Mouse (Mus musculus) kidney, embryonic 16.5 days (tissue): ENCODE results near the gene Xrra1. TPM values are rescaled to one million over a fixed set of nuclear protein-coding genes. Genes with fewer than 3 reads are reported as not detected.
"Not testable (repeated sequence)": the region's sequence is repeated elsewhere in the genome, so short reads cannot be mapped to it uniquely, and the experiment has no call there.

ENCODE experiments used
- ATAC-seq: fragments of 200-750 bp; cut with Nextera tagmentation; 2 replicates; pipeline ENCODE4 v1.8.0; 2017; ENCODE audit warnings: moderate TSS enrichment; ENCODE audit not compliant: low FRiP score, low TSS enrichment
- H3K27ac ChIP-seq: fragments of 300-500 bp; sonication (generic); 2 replicates; pipeline ENCODE4 v1.5.1; 2014; ENCODE audit warnings: low read length
- H3K27me3 ChIP-seq: fragments of 300-500 bp; sonication (generic); 2 replicates; pipeline ENCODE4 v1.6.1; 2014; ENCODE audit warnings: low read length, control low read depth, mixed read lengths; ENCODE audit not compliant: insufficient read depth
- H3K36me3 ChIP-seq: fragments of 300-500 bp; sonication (generic); 2 replicates; pipeline ENCODE4 v1.6.1; 2014; ENCODE audit warnings: low read length, control low read depth, mixed read lengths; ENCODE audit not compliant: insufficient read depth
- H3K4me1 ChIP-seq: fragments of 300-500 bp; sonication (generic); 2 replicates; pipeline ENCODE4 v1.6.1; 2014; ENCODE audit warnings: low read length, control low read depth, mixed read lengths; ENCODE audit not compliant: insufficient read depth
- H3K4me2 ChIP-seq: fragments of 300-500 bp; sonication (generic); replicated peaks from 2 replicates; pipeline ENCODE4 v1.6.1; 2014; ENCODE audit warnings: low read depth, low read length
- H3K4me3 ChIP-seq: fragments of 300-500 bp; sonication (generic); 2 replicates; pipeline ENCODE4 v1.5.1; 2014; ENCODE audit warnings: mild to moderate bottlenecking, low read length
- H3K9ac ChIP-seq: fragments of 300-500 bp; sonication (generic); replicated peaks from 2 replicates; pipeline ENCODE4 v1.6.1; 2014; ENCODE audit warnings: low read length
- H3K9me3 ChIP-seq: fragments of 300-500 bp; sonication (generic); 2 replicates; pipeline ENCODE4 v1.6.1; 2016; ENCODE audit warnings: low read length, control low read depth
- WGBS: fragments of 180-500 bp; shearing (Covaris S2); extraction: QIAGEN DNeasy Blood & Tissue Kit; methylation state at CpG from one replicate; pipeline ENCODE4 v1.1.7; 2014; 5-methylcytosine and 5-hydroxymethylcytosine counted together
- polyA plus RNA-seq: library from polyadenylated mRNA; unstranded; fragments of >200 nt; fragmentation: Nextera tagmentation; extraction: Ambion mirVana; gene quantifications from 2 replicates; pipeline ENCODE4 v1.2.1, GENCODE M21; 2015

Gene Xrra1
- polyA plus RNA-seq, result 0.26 TPM in 2 replicates

DNA sequence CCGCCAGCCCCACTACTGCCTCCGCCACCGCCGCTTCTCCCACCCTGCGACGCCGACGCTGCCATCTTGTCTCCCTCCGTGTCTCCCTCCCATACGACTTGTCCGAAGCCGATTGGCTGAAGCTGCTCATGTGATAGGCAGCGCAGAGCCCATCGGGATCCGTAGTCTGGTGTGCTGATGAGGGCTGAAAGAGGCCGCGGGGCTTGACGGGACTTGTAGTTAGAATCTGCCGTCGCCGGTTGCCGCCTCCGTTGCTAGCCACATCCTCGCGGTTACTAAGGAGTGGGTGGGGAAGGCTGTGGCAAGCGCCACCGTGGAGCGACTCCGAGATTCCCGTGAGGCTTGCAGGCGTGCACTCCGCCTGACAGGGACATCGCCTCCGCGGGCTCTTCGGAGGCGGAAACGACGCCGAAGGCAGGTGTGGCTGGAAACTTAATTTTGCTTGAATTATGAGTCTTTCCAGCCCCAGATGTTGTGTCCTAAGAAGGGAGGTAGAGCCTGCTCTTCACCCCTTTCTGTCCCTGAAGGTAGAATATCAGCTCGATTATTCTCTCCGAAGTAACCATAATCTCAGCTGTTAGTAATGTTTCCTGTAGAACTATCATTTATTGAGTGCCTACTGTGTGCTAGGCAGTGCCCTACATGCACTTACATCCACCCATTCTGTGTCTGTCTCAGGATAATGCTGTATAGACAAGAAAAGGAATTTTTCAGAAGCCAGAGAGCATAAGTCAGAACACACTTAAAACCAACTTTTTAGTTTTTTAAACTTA, at the start of gene Xrra1:
Xrra1 (plus strand) TSS at position 304 of the 773 bp plus-strand sequence.
- Histone ChIP-seq H3K4me1 (peaks cover 17% of the 10 kb centered on the region), H3K4me2 (peak within 1 kb of the TSS; percentile 95)
- WGBS, result under 1% methylated on average over 42 of the region's 42 CpGs

DNA sequence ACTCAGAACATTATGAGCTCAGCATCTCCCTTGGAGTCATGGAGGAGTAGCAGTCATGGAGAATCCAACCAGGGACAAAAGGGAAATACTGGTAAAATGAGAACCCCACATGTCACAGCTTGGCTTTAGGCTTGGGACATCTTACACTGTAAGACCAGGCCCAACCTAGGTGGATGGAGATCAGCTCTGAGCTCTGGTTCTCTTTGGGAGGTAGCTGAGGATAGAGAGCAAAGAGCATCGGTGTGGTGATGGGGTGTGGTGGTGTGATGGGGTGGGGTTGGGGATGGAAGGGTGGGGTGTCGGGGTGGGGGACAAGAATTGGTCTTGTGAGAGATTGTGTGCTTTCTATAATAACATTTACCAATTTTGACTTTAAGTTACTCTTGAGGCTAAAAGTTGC, 48.1 kb upstream of the Xrra1 start:
- Histone ChIP-seq H3K9ac (no peak overlapping the region), H3K36me3 (no peaks in the 10 kb centered on the region), H3K27me3 (no peaks in the 10 kb centered on the region), H3K9me3 (no peaks in the 10 kb centered on the region), H3K4me2 (no peak overlapping the region), H3K4me1 (no peaks in the 10 kb centered on the region), H3K4me3 (no peak overlapping the region), H3K27ac (no peak overlapping the region)
- WGBS, result 88% methylated on average over 2 of the region's 2 CpGs
- no peak for ATAC-seq

More for the DNA sequence above, at the start of gene Xrra1:
- peak within 1 kb of the TSS; percentile 88 for H3K4me3 ChIP-seq
- no peaks in the 10 kb centered on the region for H3K27me3 ChIP-seq
- H3K36me3 ChIP-seq, result peaks cover 10% of the 10 kb centered on the region; the same call in 1 of the 2 replicates
- 0 out of 2 replicates have a peak within 1 kb of the TSS, but pooled peaks have one; percentile 52 for H3K27ac ChIP-seq
- peak; percentile 98 for ATAC-seq
- H3K9me3 ChIP-seq, result no peaks in the 10 kb centered on the region
- peak within 1 kb of the TSS; percentile 91 for H3K9ac ChIP-seq

DNA sequence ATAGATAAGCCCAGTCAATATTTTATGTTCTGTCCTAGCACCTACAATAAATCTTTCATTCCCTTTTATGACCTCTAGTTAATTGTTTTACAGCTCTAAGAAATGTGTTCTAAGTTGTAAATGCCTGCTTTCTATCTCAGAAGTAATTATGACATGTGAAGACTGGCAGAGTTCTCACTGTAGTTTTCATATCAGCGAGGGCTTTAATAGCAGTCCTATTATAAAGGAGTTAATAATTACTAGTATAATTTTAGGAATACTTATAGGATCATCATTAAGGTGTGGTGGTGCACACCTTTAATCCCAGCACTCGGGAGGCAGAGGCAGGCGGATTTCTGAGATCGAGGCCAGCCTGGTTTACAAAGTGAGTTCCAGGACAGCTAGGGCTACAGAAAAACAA, 47.3 kb upstream of the Xrra1 start:
- no peaks in the 10 kb centered on the region for H3K27me3 ChIP-seq
- no peak overlapping the region for H3K27ac ChIP-seq
- no peak overlapping the region for H3K4me3 ChIP-seq
- 80% methylated on average over 4 of the region's 4 CpGs for WGBS
- no peak overlapping the region for H3K4me2 ChIP-seq
- no peak for ATAC-seq
- no peaks in the 10 kb centered on the region for H3K9me3 ChIP-seq
- H3K9ac ChIP-seq, result no peak overlapping the region
- H3K4me1 ChIP-seq, result no peaks in the 10 kb centered on the region
- no peaks in the 10 kb centered on the region for H3K36me3 ChIP-seq

DNA sequence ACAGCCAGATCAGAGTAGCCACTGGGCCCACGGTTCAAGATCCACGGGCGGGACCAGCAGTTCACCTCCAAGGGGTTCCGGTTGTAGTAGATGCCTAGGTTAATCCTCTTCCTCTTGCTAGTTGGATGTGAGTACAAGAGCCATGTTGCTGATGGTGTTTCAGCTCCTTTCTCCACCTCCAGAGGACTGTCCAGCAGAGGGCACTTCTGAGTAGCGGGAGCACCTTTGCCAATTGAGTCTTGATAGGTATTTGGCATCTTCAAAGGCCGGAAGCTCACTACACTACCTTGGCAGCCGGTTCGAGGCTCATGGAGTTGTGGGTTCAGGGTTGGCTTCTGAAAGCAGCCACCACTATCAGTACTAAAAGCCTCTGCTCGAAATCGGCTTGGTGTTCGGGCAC, 45.5 kb upstream of the Xrra1 start:
- no peak overlapping the region for H3K27ac ChIP-seq
- 95% methylated on average over 11 of the region's 11 CpGs for WGBS
- ATAC-seq, result no peak

DNA sequence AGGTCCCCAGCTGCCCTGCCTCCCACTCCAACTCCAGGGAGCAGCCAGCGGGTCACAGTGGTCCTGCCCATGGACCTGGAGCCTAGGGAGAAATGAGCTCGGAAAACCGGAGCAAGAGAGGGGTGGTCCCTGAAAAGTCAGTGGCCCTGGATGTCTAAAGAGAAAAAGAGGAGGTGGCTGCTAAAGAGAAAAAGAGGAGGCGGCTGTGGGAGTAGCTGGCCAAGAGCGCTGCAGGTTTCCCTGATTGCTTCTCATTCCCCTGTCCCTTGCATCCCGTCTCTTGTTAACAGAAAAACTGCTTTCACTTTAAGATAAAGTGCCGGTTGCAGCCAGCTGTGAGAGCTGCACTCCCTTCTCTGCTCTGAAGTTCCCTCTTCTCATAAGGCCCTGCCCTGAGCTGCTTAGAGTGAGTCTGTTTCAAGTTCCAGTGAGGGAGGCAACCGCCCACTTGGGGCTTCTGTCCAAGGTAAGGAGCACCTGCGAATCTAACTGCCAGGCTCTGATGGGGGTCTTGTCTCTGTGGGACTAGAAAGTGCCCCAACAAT, 40.7 kb upstream of the Xrra1 start:
- not testable (repeated sequence) for H3K9ac ChIP-seq, H3K27me3 ChIP-seq, H3K4me1 ChIP-seq, ATAC-seq, H3K9me3 ChIP-seq, H3K36me3 ChIP-seq, H3K4me3 ChIP-seq
- Histone ChIP-seq H3K4me2 (peak overlapping the region; percentile 33; the same call in 1 of the 2 replicates), H3K27ac (0 out of 2 replicates have a peak overlapping the region, but pooled peaks have one; percentile 50)
- WGBS, result 12% methylated on average over 9 of the region's 9 CpGs

More for the DNA sequence above, 45.5 kb upstream of the Xrra1 start:
- Histone ChIP-seq H3K4me3 (no peak overlapping the region), H3K9ac (no peak overlapping the region), H3K36me3 (no peaks in the 10 kb centered on the region), H3K27me3 (no peaks in the 10 kb centered on the region), H3K4me1 (no peaks in the 10 kb centered on the region), H3K4me2 (no peak overlapping the region), H3K9me3 (no peaks in the 10 kb centered on the region)

DNA sequence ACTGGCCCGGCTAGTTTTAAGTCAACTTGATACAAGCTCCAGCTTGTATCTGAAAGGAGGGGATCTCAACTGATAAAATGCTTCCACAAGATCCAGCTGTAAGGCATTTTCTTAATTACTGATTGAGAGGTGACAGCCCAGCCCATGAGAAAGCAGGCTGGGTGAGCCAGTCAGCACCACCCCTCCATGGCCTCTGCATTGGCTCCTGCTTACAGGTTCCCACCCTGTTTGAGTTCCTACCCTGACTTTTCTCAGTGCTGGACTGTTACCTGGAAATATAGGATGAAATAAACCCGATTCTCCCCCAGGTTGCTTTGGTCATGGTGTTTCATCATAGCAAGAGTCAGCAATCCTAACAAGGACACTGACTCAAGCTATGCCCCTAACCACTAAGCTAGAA, 37.0 kb upstream of the Xrra1 start:
- ATAC-seq, result no peak
- 83% methylated on average over 2 of the region's 2 CpGs for WGBS

DNA sequence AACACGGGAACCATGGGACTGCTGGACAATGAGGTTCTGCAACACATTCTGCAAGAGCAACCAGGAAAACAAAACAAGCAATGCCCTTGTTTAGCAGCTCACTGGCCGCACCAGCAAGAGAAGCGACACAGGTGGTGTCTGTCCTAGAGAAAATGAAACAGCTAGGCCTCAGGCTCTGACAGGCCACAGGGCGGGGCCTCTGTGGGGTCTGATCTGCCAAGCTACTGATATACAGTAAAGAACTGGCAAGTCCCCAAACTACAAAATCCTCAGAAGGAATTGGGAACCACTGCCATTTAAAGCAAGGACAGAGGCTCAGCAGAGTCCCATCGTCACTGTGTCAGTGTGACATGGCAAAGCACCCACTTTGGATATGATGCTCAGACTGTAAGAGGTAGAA, 36.5 kb upstream of the Xrra1 start:
- Histone ChIP-seq H3K9me3 (no peaks in the 10 kb centered on the region), H3K9ac (no peak overlapping the region), H3K4me2 (no peak overlapping the region), H3K36me3 (no peaks in the 10 kb centered on the region), H3K4me1 (peaks cover 2% of the 10 kb centered on the region; the same call in 1 of the 2 replicates), H3K27me3 (no peaks in the 10 kb centered on the region), H3K4me3 (no peak overlapping the region), H3K27ac (no peak overlapping the region)
- 62% methylated on average over 5 of the region's 5 CpGs for WGBS
- no peak for ATAC-seq

More for the DNA sequence above, 37.0 kb upstream of the Xrra1 start:
- no peak overlapping the region for H3K4me3 ChIP-seq
- no peak overlapping the region for H3K27ac ChIP-seq
- no peaks in the 10 kb centered on the region for H3K9me3 ChIP-seq
- H3K4me2 ChIP-seq, result no peak overlapping the region
- H3K36me3 ChIP-seq, result no peaks in the 10 kb centered on the region
- H3K27me3 ChIP-seq, result no peaks in the 10 kb centered on the region
- H3K4me1 ChIP-seq, result peaks cover 2% of the 10 kb centered on the region; the same call in 1 of the 2 replicates
- H3K9ac ChIP-seq, result no peak overlapping the region

DNA sequence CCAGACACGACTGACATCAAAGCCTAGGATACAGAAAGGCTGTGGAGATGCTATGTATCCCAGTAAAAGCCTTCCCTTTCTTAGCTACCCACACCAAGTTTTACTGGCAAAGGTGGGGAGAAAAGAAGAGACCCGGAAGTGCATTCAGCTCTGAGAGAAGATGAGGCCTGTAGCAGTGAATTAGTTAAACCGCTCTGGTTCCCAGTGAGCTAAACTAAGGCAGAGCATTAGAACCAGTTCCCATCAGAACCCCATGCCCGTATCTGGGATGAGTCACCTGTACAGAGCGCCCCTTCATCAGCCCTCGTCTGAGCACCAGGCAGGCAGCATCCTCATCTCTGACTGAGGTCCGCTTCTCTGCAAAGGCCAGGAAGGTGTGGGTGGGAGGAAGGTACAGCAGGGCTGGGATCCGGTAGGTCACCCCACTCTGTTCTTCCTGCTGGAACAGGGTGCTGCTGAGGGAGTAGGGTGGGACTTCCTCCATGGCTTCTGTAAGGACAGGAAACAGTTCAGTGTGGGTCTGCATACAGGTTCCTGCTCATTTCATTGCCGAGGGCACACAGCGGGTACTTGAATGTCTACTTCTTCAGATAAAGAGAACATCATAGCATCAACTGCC, 35.8 kb upstream of the Xrra1 start:
- Histone ChIP-seq H3K4me1 (peaks cover 2% of the 10 kb centered on the region; the same call in 1 of the 2 replicates), H3K4me3 (no peak overlapping the region), H3K27ac (no peak overlapping the region), H3K36me3 (no peaks in the 10 kb centered on the region), H3K9me3 (no peaks in the 10 kb centered on the region), H3K4me2 (no peak overlapping the region), H3K9ac (no peak overlapping the region), H3K27me3 (no peaks in the 10 kb centered on the region)
- ATAC-seq, result no peak
- whole genome bisulfite sequencing, result 86% methylated on average over 10 of the region's 10 CpGs

DNA sequence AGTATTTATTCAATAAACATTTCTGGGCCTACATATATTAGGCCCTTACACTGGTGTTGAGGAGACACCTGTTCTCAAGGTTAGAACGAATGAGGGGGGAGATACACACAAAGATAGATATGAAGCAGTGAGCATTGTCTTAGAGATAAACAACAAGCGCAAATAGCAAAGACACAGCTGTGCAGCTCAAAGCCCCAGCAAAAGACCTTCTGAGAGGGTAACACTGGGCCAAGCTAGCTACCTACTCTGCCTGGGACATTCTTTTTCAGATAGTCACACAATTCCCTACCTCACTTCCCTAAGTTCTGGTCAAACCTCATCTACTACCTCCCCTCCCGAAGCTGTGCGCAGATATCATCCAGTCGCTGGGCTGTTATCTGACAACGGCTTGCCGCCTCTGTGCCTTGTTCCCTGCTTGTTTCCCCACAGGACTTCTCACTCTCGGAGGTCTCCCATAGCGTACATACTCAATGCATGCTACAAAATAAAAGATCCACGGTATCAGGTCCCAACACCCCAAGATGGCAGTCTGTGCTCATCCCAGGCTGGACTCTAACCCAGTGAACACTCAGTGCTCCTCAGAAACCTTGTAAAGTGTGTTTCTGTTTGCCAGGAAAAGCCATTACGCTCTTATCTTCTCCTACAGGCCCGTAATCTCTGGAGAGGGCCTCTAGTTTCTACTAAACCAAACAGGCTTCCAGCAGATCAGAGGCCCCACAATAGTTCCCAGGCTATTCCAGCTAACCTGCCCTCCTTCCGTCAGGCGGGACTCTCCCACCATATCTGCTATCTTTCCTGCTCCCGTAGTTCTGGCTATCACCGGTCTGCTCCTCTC, 34.0 kb upstream of the Xrra1 start:
- no peak for ATAC-seq
- Histone ChIP-seq H3K9me3 (no peaks in the 10 kb centered on the region), H3K9ac (no peak overlapping the region), H3K27me3 (no peaks in the 10 kb centered on the region), H3K4me1 (peaks cover 5% of the 10 kb centered on the region; the same call in 1 of the 2 replicates), H3K4me2 (no peak overlapping the region), H3K36me3 (no peaks in the 10 kb centered on the region), H3K4me3 (no peak overlapping the region), H3K27ac (no peak overlapping the region)
- WGBS, result 83% methylated on average over 16 of the region's 16 CpGs
